Mouse (Mus musculus): ENCODE measurements around the gene Dhx33. TPM values are rescaled to one million over a fixed set of nuclear protein-coding genes. Genes with fewer than 3 reads are reported as not detected.

Dhx33 gene
- polyA plus RNA-seq, 1 experiment from 2014 or later: 15.8 TPM

GRCm38 (mm10) chr11:70944935-70945817 is 59.1 kb downstream of the Dhx33 start:
- Histone ChIP-seq H3K4me1 (replicated peaks) (no peaks in the 10 kb centered on the region), H3K27ac (no peak overlapping the region), H3K36me3 (peaks cover 92% of the 10 kb centered on the region), H3K4me2 (replicated peaks) (no peak overlapping the region), H3K9ac (replicated peaks) (no peak overlapping the region), H3K9me3 (no peaks in the 10 kb centered on the region), H3K27me3 (no peaks in the 10 kb centered on the region), H3K4me3 (replicated peaks) (no peak overlapping the region)
- 93% methylated on average over 4 of the region's 4 CpGs for WGBS
- no peak for ATAC-seq

GRCm38 (mm10) chr11:70943651-70944050 is 60.6 kb downstream of the Dhx33 start:
- 93% methylated on average over 7 of the region's 7 CpGs for WGBS
- Histone ChIP-seq H3K27me3 (no peaks in the 10 kb centered on the region), H3K9ac (replicated peaks) (no peak overlapping the region), H3K9me3 (no peaks in the 10 kb centered on the region), H3K4me2 (replicated peaks) (no peak overlapping the region), H3K4me1 (replicated peaks) (no peaks in the 10 kb centered on the region), H3K4me3 (replicated peaks) (no peak overlapping the region), H3K27ac (no peak overlapping the region), H3K36me3 (peaks cover 92% of the 10 kb centered on the region)
- ATAC-seq: no peak

- H3K4me2 ChIP-seq (replicated peaks): no peak overlapping the region
- H3K36me3 ChIP-seq: peaks cover 93% of the 10 kb centered on the region
- ATAC-seq: no peak
- H3K4me3 ChIP-seq (replicated peaks): no peak overlapping the region
- no peaks in the 10 kb centered on the region for H3K9me3 ChIP-seq
- no peaks in the 10 kb centered on the region for H3K27me3 ChIP-seq
- H3K27ac ChIP-seq: no peak overlapping the region
- WGBS: 79% methylated on average over 1 of the region's 1 CpGs
- H3K4me1 ChIP-seq (replicated peaks): no peaks in the 10 kb centered on the region
- H3K9ac ChIP-seq (replicated peaks): no peak overlapping the region
These were observed 61.6 kb downstream of the Dhx33 start for GRCm38 (mm10) chr11:70942596-70942995.

DNA sequence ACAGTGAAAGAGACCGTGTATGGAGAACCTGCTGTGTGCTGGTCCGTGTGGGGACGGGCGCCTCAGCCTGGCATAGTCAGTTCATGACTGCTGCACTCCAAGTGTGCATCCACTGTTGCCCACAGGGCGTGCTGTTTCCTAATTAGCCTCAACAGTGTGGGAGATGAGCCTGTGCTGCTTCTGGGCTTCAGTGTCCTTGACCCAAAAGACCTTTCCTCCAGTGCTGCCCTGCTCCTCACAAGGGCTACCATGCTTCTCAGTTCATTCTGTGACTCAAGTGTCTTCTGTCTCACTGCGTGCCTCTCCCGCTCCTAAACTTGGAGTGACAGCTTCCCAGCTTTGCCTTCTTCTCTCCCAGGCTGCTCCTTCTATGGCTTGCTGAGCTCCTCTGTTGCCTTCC is 68.9 kb downstream of the Dhx33 start:
- Histone ChIP-seq H3K9ac (replicated peaks) (no peak overlapping the region), H3K4me1 (replicated peaks) (no peaks in the 10 kb centered on the region), H3K4me3 (replicated peaks) (no peak overlapping the region), H3K27me3 (no peaks in the 10 kb centered on the region), H3K4me2 (replicated peaks) (no peak overlapping the region), H3K27ac (no peak overlapping the region), H3K9me3 (no peaks in the 10 kb centered on the region), H3K36me3 (peaks cover 78% of the 10 kb centered on the region)
- 90% methylated on average over 7 of the region's 7 CpGs for WGBS
- no peak for ATAC-seq

Other genes starting within 250 kb of the Dhx33 start
- gene Zfp3, start 240.2 kb downstream of the Dhx33 start, polyA plus RNA-seq (2015; fragmentation: Nextera tagmentation; extraction: Ambion mirVana): 13.2 and 15.1 TPM in 2 replicates
- gene Scimp, start 191.9 kb downstream of the Dhx33 start, polyA plus RNA-seq (2015; fragmentation: Nextera tagmentation; extraction: Ambion mirVana): 0.19 TPM in 1 of 2 replicates, not detected in the other
- gene Rabep1, start 159.7 kb downstream of the Dhx33 start, polyA plus RNA-seq (2015; fragmentation: Nextera tagmentation; extraction: Ambion mirVana): 74.0 and 77.2 TPM in 2 replicates
- 143 and 149 TPM in 2 replicates for gene Nup88, start 34.5 kb downstream of the Dhx33 start, polyA plus RNA-seq (2015; fragmentation: Nextera tagmentation; extraction: Ambion mirVana)
- gene Rpain, start 34.2 kb downstream of the Dhx33 start, polyA plus RNA-seq (2015; fragmentation: Nextera tagmentation; extraction: Ambion mirVana): 75.1 and 76.6 TPM in 2 replicates
- 192 and 194 TPM in 2 replicates for gene C1qbp, start 21.4 kb downstream of the Dhx33 start, polyA plus RNA-seq (2015; fragmentation: Nextera tagmentation; extraction: Ambion mirVana)
- gene Mis12, start 15.2 kb upstream of the Dhx33 start, polyA plus RNA-seq (2015; fragmentation: Nextera tagmentation; extraction: Ambion mirVana): 42.3 and 46.1 TPM in 2 replicates
- 36.2 and 37.9 TPM in 2 replicates for gene Derl2, start 15.4 kb upstream of the Dhx33 start, polyA plus RNA-seq (2015; fragmentation: Nextera tagmentation; extraction: Ambion mirVana)
- 607 and 620 TPM in 2 replicates for gene 6330403K07Rik, start 29.1 kb upstream of the Dhx33 start, polyA plus RNA-seq (2015; fragmentation: Nextera tagmentation; extraction: Ambion mirVana)
- 0.05 and 0.09 TPM in 2 replicates for gene Nlrp1a, start 140.3 kb upstream of the Dhx33 start, polyA plus RNA-seq (2015; fragmentation: Nextera tagmentation; extraction: Ambion mirVana)
- 0.05 TPM in 1 of 2 replicates, not detected in the other for gene Nlrp1b, start 226.3 kb upstream of the Dhx33 start, polyA plus RNA-seq (2015; fragmentation: Nextera tagmentation; extraction: Ambion mirVana)

Data from midbrain, embryonic 13.5 days (tissue).